Mouse (Mus musculus) cerebellum, postnatal 10 days (tissue): Measurements from ENCODE around the gene Trim8.

Experiments
- DNase-seq, 2 experiments: peaks; one replicate each; pipeline ENCODE4 v3.0.0; 2021; ENCODE audit warnings: mixed read lengths in 2 of 2

Gene Trim8

DNA sequence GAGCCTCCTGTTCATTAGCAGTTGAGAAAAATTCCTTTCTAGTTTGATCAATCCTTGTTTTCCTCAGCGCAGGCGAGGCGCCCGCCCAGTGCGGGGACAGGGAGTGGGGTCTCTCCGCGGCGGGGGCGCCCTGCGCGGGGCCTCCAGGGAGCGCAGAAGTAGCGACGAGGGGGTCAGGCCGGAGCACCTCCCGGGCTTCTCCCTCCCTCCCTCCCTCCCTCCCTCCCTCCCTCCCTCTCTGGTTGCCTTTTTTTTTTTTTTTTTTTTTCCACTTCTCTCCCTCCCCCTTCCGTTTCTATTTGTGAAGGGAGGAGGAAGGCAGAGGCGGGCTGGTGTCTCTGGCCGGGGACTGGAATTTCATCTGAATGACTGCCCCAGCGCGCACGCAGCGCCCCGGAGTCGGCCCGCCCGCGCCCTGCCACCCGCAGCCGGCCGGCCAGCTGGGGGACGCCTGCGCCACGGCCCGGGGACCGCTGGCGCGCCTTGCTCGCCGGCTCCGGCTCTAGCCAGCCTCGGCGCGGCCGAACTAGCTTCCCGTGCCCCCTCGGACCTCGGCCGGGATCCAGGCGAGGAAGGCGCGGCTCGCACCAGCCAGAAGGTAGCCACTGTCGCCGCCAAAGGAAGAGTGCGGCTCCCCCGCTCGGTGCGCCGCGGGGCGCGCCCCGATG lies at the start of gene Trim8:
Trim8 (plus strand) TSS at position 302 of the 668 bp plus-strand sequence.
- peak; percentile 81 to 83 for DNase-seq

DNA sequence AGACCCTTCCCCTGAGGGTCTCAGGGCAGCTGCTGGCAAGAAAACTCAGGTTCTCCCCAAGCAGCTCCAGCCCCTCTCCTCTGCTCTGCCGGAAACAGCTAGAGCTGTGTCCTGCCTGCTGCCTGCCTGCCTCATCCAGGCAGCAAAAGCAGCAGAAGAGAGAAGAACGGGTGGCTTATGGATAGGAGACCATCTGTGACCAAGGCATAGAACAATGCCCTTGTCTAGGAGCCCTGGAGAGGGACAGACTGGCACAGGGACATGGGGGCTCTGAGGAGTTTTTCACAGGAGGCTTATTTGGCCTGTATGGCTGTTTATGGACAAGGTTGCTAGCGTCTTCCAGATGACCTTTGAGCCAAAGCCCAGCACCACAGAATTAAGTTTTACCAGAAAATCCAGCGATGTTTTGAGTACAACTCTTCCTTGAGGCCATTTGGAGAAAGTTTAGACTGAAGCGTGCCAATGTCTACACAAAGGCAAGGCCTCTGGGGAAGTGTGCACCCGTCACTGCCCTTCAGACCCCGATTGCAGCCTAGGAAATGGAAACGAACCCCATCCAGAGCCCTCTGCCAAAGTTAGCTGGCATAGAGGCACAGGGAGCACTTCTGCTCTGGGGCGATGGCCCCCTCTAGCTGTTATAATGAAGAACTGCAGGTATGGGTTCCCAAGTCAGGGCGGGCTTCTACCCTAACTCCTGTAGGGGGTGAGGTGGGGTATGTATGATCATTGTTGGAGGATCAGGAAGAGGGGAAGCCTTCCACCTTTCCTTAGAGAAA lies 49.3 kb upstream of the Trim8 start:
- DNase-seq, result peak; percentile 85 to 86

DNA sequence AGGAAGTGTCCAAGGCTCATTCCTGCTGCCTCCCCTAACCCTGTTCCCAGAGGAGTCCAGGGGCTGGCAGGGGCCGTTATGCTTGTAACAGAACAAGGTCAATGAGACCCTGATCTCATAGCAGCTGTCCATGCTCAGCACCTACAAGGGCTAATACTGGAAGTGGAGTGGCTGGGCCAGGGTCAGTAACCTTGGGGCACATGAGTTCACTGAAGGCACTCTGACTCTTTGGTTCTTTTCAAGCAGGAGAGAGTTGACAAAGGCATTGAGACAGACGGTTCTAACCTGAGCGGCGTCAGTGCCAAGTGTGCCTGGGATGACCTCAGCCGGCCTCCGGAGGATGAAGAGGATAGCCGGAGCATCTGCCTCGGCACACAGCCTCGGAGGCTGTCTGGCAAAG lies 48.6 kb upstream of the Trim8 start:
- DNase-seq, result peak in 1 of 2 experiments; percentile 47

DNA sequence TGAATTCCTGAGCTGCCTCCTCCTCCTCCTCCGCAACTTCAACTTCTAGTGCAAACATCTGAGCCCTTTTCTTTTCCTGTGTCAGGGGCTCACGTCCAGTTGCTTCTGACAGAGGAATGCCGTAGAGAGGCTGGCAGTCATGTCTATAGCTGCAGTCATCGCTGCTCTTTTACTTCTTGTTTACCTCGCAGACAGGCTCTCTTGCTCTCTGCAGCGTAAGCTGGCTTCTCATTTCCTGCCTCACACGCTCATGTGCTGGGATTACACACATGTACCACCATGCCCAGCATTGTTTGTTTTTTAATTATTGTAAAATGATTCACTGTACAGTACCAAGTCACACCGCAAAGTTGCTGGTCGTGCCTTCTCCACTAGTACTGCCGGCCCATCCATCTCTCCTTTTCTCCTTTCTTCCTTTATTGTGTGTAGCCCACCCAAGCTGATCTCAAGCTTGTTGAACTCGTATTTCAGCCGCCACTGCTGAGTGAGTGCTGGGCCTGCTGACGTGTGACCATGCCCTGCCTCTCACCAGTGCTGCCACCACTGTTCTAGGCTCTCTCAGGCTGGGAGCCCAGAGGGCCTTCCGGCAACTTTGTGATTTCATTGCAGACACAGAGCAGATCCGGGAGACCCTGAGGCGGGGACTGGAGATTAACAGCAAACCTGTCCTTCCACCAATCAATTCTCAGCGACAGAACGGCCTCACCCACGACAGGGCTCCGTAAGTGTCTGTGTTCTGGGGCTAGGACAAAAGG lies 47.2 kb upstream of the Trim8 start:
- no peak for DNase-seq

DNA sequence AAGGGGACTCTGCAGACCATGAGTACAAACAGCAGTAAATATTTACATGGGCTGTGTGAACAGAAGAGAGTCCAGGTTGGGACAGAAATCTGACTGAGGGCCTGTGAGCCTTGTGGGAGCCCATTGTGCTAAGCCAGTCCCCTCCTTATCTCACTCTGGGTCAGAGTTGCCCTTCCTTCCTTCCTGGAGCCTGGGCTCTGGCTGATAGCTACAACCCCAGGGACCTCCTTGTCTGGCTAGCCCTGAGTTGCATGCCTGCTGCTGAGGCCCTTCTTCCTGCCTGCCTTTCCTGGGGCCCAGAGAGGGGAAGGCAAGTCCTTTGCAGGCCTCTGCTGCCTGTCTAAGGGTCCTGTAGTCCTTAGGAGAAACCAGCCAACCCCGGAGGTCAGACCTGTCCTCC lies 46.5 kb upstream of the Trim8 start:
- DNase-seq, result no peak

DNA sequence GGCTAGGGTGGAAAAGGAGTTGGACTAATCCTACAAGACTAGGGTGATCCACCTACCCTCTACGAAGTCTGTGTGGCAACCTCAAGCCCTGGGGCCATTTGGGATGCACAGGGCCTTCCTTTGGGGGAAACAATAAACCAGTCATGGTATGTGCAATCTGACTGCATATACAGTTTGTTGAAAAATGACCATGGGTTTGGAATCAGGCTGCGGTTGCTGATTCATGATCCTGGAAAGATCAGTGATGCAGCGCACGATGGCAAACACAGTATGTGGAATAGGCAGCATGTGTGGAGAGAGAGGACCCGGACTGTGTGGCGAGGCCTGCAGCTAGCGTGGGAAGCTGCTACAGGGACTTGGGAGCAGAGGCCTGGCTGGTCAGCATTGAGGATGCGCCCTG lies 45.9 kb upstream of the Trim8 start:
- DNase-seq, result no peak

DNA sequence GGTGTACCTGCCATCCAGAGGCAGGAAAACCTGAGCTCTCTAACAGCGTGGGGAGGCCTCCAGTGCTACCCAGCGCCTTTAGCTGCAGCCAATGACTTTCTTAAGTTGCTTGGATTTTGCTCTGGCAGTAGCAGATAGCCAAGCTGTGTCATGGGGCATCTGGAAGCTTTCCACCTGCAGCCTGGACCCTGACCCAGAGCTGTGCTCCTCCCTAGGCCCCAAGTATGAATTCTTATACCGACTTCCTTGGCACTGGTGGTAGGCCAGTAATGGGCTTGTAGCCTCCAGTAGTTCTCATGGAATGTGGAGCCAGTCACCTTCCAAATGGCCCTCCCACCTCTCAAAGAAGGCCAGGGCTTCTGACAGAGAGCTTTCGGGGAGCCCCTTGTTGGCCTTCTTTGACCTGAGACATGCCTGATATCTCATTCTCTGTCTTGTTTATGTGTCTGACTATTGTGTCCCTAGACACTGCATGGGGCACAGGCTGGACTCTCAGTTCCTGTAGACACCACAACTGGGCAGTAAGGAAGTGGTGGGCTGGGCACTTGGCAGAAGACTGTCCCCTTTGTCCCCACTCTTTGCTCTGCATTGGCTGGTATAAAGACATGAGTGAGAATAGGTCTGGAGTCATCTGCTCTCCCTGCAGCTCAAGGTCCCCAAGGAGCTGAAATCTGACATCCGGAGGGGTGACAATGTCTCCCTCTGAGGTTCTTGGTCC lies 45.3 kb upstream of the Trim8 start:
- DNase-seq, result no peak

DNA sequence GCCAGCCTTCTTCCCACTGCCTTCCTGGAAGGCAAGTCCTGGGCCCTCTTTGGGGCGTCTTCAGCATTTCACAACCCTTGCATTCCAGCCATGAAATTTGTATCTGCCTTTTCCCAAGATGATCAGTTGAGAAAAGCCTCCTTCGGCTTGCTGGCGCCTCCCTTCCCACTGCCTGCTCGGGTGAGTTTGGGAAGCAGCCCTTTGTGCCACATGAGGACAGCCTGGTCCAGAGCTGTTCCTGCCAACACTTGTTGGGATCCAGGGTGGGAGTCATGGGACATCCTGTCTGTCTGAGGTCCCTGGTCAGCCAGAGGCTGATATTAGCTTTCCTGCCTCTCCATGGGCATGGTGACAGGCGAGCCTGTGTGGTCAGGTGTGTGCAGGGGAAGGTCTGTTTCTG lies 43.7 kb upstream of the Trim8 start:
- no peak for DNase-seq

DNA sequence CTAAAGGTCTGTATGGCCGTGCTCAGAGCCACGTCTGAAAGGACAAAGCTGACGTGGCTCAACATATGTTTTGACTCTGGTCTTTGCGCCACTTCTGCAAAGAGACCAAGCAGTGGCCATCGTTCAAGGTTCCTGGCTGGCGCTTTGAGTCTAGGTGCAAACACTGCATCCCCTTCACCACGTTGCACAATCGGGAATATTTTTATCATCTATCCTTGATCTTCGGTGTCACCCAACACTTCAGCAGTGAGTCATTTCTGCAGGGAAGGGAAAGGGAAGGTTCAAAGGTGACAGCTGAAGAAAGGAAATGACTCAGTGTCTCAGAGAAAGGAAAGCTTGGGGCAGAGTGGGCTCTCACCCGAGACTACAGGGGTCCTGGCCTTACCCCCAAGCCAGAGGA lies 42.2 kb upstream of the Trim8 start:
- no peak for DNase-seq

DNA sequence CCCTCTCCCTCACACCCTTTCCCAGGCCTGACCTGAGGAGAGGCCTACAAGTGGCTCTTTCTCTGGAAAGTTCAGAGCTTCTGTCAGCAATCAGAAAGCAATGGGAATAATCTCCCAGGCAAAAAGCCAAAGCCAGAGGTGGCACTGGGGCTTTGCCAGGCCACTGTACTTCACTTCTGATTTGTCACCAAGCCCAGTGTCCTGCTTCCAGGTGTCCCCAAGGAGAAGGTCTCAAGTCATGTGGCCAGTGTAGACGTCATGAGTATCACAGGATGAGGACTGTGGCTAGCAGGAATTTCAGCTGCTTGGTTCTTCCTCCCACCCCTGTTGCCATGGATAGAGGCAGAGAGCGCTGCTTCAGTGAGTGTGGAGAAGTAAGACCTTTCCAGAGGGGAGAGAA lies 41.6 kb upstream of the Trim8 start:
- no peak for DNase-seq

DNA sequence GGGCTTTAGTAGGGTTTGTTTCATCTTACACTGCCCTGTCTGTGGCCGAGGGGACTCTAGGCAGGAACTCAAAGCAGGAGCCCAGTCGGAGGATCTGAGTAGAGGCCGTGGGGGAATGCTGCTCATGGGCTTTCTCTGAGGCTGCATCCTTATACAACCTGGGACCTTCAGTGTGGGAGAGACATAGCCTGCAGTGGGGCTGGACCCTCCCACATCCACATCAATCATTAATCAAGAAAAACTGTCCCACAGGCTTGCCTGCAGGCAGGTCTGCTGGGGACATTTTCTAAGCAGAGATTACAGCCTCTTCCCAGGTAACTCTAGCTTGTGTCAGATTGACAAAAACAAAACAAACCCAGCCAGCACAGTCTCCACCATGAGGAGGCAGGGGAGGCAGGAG lies 38.9 kb upstream of the Trim8 start:
- no peak for DNase-seq

DNA sequence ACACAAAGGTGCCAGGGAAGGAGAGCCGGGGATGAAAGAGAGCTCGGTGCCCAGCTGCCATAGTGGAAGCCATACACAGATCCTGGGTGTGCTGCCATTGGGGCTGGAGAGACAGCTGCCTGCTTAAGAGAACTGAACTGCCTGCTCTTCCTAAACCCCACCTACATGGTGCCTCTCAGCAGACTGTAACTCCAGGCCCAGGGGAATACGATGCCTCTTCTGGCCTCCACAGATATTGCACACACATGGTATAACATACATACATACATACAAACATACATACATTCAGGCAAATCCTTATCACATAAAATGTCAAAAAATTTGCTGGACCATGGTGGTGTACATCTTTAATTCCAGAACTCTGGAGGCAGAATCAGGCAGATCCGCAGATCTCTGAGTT lies 38.1 kb upstream of the Trim8 start:
- DNase-seq, result no peak

DNA sequence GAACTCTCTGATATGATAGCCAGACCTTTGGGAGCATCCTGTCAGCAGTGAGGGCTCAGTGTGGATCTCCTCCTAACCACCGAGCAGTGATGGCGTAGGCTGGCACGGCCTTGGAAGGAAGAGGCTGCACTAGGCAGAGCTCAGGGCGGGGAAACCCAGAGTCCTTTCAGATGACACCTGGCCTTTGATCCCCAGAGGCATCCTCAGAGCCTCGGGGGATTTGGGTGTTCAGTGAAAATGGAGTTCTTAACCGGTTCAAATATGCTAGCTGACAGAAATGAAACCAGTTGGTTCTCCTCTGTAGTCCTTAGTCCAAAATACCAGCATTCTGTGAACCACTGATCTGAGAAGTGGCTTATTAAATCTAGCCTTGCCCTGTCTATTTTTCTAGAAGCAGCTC lies 35.3 kb upstream of the Trim8 start:
- DNase-seq, result no peak

DNA sequence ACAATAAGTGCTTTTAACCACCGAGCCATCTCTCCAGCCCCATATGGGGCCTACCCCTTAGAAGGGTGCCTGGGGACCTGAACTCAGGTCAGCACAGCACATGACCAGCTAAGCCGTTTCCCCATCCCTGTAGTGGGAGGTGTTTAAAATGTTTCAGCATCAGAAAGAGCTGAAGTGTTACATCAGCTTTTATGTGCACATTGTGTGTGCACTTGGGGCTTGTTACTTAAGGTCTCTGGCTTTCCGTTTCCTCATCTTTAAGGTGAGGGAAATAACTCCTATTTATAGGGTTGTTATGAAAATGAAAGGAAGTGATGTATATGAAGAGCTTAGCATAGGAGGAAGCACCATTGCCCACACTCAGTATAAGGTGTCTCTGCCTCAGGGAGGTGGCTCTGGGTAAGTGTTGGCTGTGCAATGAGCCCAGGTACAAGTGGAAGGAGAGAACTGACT lies 34.4 kb upstream of the Trim8 start:
- no peak for DNase-seq

DNA sequence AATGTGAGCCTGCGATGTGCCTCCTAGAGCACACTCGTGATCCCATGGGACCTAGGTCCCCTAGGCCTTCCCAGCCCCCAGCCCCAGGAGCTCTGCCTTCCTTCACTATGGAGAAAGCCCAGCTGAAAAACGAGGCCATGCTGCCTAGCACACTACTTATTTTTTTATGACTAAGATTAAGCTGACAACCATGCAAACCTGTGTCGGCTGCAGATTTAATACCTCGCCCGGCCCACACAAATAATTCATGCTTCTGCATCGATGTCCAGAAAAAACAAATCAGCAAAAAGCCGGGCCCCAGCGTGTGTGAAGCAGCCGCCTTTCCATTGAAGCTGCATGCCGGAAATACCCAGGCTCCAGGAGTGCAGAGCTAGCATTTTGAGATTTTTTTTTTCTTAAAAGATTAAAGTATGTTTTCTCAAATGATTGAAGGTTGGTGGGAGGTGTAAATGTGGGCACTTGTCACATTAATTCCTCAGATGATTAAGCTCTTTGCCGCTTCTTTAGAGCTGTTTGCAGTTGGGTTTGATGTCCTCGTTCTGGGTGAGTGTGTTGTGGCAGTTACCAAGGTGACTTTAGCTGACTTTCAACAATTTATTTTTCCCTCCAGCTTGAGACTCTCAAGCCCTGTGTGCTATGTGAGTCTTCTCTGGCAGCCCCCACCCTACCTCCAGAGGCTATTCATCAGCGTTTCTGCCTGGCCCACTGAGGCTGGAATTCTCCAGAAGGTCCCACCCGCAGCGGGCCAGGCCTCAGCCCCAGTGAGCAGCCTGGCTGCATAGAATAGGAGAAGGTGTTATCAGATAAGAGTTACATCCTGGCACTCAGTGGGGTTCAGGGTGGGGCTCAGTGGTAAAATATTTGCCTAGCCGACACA lies 30.9 kb upstream of the Trim8 start:
- no peak for DNase-seq

DNA sequence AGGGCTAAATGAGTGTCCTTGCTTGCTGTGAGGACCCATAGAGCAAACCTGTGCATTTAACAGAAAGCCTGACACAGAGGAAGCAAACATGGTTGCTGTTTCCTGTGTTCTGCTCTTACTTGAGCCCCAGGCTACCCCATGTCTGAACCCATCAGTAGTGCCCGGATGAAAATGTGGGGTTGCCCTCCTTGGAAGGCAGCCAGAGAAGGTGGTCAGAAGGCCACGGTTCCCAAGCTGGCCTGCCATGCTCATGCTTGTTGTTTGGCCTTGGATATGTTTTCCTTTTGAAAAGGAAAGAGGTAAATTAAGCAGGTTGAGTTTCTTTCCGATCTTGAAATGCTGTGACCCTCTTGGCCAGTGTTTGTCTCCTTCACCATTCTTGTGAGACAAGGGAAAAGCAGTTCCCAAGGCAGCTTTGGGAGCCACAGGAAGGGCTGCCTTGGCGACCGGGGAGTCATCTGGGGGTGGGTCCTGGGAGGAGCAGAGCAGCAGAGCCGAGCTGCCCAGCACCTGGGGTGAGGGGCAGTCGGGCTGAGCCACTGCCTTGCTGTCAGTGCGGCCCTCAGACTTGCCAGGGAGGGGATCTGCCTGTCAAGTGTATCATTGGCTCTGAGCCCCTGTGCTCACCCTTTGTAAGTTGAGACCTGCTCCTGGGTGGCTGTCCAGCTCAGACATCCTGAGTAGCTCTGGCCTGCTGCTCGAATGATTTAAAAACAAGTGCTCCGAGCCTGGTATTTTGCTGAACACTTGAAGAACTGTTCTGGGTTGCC lies 30.0 kb upstream of the Trim8 start:
- peak in 1 of 2 experiments; percentile 55 for DNase-seq

DNA sequence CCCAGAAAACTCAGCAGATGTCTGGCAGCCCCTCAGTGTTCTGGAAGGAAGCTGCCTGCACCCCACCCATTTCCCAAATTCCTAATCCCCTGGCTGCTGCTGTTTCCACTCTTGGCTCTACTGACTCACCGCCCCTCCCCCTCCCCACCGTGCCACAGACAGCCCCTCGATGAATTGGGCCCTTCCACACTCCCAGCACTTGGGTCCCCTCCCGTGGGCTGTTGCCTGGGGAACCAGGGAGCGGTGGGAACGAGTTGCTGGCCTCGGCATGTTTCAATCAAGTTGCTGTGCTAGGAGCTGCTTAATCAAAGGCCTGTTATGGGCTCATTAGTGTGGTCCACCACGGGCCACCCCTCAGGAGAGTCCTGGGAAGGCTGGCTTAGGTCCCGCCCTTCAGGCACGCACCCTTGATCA lies 24.1 kb upstream of the Trim8 start:
- DNase-seq, result peak in 1 of 2 experiments; percentile 38

DNA sequence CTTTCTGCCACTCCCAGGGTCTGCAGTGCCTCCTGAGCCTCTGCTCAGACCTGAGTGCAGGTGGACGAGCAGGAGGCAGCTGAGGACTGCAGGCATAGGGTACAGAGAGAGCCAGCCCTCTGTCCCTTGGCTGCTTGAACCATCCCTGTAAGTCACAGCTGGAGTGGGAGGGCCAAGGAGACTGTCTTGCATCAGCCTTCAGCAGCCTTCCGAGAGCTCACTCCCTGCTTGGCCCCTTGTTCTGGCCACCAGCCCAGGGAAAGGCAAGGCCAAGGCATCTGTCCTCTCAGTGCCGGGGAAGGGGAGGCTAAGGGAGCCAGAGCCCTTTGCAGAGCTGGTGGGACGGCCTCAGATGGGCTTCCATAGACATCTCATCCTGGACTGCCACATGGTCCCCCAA lies 23.3 kb upstream of the Trim8 start:
- peak; percentile 61 to 76 for DNase-seq

DNA sequence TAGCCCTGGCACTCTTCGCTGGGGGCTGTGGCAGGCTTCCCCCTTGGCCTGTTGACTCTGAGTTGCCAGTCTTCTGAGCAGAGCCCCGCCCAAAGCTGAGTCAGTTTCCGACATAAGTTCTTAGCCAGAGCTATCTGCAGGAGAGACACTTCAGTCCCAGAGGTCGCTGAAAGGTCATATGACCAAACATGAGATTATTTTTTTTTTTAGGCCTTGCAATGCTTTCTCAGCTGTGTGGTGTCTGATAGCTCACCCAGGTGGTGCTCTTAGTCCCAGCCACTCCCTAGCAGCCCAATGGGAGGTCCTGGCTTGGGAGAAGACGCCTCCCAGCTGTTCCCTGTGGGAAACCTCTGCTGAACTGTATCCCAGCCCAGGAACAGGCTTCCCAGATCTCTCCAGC lies 22.7 kb upstream of the Trim8 start:
- DNase-seq, result no peak

DNA sequence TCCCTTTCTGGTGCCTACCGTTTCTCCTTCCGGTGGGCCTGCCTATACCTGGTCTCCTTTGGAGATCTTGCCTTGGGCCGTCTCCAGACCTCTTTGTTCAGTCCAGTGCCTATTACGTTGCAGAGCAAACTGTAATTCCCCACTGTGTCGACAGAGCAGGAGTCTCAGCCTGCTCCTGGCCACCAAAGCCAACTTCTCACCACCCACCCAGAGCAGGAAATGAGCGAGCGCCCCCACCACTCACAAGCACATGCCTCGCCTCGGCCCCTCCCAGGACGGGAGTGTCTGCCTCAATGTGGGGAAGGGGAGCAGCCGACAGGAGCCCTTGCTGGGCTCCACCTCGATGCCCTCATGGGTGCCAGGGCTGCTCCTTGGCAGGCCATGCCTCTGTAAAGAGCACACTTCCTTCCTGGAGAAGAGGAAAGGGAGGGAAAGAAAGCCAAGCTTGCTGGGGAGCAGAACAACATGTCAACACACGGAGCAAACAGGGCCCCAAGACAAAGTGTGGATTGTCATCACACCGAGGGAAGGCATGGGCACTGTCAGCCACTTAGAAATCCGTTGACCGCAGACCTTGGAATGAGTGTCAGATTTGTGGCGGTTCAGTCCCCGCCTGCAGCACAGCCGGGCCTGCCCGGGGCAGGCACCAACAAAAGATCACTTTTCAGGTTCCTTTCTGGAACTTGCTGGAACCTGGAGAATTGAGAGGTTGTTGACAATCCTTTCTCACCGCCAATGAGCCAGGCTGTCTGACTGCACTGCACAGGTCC lies 22.0 kb upstream of the Trim8 start:
- DNase-seq, result no peak
